Mouse (Mus musculus): ENCODE measurements around the gene Hspb1. TPM values are rescaled to one million over a fixed set of nuclear protein-coding genes. Genes with fewer than 3 reads are reported as not detected.

Hspb1 gene
- total RNA-seq (2015; ENCODE audit: low replicate concordance) (not detected in 2 replicates), total RNA-seq (2017; ENCODE audit: low replicate concordance) (not detected in 2 replicates)

DNA sequence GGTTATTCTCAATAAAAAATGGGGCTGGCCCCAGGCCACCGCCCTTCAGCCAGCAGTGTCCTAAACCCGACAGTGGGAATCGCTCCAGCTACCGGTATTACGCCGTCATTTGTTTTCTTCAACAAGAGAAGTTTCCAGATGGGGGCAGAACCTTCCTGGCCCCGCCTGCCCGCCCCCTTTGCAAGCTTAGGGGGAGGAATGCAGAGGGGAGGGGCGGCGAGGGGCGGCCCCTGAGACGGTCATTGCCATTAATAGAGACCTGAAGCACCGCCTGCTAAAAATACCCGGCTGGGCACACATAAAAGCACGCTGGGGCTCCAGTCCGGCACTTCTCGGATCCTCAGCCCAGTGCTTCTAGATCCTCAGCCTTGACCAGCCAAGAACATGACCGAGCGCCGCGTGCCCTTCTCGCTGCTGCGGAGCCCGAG is at the start of gene Hspb1:
Gene Hspb1, plus strand, starts transcription at position 245 of the 428 bp plus-strand sequence.
- no peak for ATAC-seq (replicated peaks; ENCODE audit: low FRiP score, poor library complexity, severe bottlenecking)

DNA sequence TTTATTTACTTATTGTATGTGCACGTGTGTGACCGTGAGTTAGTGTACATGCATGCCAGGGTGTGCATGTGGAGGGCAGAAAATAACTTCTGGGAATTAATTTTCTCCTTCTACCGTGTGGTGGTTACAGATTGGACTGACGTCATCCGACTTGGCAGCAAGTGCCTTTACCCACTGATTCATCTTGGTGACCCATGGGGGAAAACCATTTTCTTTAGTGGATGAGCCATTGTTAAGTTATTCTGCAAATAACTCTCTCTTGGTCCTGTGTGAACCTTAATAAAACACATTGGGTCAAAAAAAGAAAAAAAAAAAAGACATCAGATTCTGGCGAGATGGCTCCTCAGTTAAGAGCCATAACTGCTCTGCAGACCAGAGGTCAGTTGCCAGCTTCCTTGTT is 46.1 kb upstream of the Hspb1 start:
- no peak for ATAC-seq (replicated peaks; ENCODE audit: low FRiP score, poor library complexity, severe bottlenecking)

DNA sequence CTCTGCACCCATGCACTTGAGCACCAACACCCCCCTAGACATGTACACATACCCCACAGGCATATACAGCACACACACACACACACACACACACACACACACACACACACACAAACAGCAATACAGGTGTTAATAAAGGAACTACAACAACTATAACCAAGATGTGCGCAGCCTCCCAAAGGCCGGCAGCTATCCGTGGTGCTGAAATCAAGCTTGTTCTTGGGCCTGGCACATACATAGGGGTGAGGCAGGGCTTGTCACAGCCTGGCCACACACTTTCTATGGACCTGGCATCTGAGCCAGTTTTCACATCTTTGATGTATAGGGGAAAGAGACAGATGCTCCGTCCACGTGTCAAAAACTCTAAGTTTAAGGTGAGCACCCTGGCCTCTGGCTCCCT is 44.3 kb upstream of the Hspb1 start:
- no peak for ATAC-seq (replicated peaks; ENCODE audit: low FRiP score, poor library complexity, severe bottlenecking)

DNA sequence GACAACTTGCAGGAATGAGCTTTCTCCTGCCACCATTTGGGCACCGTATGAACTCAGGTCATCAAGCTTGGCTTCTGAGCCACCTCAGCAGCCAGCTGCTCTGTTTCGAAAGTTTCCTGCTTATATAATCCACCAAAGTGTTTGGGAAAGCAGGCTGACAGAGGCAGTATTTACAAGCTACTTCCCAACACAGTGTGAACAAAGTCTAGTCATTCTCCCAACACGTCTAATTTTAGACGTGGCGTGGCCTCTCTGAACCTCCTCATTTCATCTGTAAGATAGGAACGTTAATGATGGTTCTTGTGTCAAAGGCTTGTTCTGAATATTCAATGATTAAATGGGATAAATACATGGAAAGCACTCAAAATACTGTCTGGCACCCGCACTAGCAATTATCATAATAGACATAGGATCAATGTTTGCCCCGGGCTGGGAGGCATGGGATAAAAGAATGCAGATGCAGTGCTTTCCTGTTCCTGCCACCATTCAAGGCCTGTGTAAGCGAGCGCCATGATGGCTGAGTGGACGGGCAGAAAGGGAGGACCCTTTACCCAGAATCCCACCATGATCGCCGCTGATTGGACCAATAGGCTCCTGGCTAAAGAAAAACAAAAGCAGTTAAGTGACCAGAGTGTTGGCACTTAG is 41.9 kb upstream of the Hspb1 start:
- no peak for ATAC-seq (replicated peaks; ENCODE audit: low FRiP score, poor library complexity, severe bottlenecking)

DNA sequence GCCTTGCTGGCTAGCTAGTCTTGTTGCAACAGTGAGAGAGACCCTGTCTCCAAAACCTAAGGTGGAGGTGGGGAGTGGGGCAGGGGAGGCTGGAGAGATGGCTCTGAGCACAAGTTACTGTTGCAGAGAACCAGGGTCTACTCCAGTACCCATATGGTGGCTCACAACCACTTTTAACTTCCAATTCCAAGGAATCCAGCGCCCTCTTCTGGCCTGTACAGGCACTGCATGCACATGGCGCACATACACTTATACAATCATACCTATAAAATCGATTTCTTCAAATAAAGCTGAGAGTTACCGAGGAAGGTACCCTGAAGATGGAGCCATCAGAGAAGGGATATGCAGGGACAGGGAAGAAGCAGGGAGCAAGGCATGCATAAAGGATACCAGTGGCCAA is 40.3 kb upstream of the Hspb1 start:
- ATAC-seq (replicated peaks; ENCODE audit: low FRiP score, poor library complexity, severe bottlenecking): no peak

DNA sequence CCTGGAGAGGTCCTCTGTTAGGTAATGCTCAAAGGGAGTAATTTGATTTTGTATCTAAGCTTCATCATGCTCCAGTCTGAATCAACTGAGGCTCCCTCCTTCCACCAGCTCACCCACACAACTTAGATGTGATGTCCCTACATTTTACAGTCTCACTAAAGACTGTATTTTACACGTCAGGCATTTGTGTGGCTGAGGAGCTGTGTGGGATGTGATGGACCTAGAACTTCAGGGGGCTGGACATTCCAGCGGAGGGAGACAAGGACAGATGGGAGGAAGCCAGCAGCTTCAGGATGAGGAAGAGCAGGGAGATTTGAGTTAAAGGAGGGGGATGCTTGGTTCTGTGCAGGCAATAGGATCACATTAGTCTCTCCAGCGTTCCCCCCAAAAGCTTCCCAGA is 39.8 kb upstream of the Hspb1 start:
- ATAC-seq (replicated peaks; ENCODE audit: low FRiP score, poor library complexity, severe bottlenecking): no peak

DNA sequence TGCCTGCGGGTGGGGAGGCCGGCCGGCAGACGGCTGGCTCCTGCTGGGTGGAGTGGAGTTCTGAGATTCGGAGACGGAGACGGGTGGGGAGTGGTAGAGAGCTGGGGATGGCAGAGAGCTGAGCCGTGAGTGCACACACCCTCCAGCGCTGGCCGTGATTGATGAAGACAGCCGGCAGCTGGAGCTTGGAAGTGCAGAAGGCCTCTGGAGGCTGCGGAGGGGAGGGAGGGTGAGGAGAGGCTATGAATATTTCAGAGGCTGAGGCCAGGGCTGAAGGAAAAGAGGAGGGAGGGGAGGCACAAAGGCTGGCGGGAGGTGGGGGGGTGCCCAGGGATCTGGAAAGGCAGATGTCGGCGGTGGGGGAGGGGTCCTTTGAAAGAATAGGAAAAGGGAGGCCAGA is 36.7 kb upstream of the Hspb1 start:
- no peak for ATAC-seq (replicated peaks; ENCODE audit: low FRiP score, poor library complexity, severe bottlenecking)

DNA sequence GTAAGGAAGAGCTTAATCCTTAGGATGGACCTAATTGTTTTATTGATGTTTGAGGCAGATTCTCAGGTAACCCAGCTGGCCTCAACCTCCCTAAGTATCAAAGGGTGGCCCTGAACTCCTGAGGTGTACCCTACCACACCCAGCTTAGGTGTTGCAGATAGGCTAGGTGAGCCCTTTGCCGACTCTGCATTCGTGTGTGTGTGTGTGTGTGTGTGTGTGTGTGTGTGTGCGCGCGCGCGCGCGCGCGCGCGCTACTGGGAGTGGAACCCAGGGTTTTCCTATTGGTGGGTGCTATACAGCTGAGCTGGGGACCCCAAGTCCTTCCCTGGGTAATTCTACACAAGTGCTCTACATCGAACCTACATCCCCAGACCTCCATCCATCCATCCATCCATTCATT is 36.2 kb upstream of the Hspb1 start:
- ATAC-seq (replicated peaks; ENCODE audit: low FRiP score, poor library complexity, severe bottlenecking): no peak

DNA sequence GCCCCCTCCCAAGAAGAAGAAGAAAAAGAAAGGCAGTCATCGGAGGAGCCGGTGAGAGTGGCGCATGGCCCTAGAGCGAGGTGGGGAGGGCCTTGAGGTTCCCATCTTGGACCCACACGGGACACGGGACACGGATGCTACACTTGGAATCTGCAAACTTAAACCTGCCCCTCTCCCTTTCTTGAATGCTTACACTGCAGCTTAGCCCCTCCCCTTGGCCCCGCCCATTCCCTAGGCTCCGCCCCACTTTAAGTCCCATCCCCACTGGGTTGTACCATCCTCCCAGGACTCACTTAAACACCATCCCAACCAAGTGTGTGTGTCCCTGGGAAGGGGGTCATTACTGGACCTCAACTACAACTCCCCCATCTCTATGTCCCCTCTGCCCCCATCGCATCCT is 35.3 kb upstream of the Hspb1 start:
- ATAC-seq (replicated peaks; ENCODE audit: low FRiP score, poor library complexity, severe bottlenecking): no peak

DNA sequence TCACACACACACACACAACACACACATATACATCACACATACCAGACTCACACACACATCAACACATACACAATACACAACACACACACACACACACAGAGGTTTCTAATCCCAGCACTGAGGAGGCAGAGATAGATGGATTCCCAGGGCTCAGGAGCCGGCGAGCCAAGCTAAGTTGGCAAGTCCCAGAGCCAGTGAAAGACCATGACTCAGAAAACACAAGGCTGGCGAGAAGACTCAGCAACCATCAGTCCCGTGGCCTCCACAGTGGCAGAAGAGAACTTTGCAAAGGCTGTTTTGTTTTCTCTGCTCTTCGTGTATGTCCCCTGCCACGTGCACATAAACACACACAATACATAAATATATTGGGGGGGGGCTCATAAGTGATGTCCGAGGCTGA is 34.0 kb upstream of the Hspb1 start:
- ATAC-seq (replicated peaks; ENCODE audit: low FRiP score, poor library complexity, severe bottlenecking): no peak

DNA sequence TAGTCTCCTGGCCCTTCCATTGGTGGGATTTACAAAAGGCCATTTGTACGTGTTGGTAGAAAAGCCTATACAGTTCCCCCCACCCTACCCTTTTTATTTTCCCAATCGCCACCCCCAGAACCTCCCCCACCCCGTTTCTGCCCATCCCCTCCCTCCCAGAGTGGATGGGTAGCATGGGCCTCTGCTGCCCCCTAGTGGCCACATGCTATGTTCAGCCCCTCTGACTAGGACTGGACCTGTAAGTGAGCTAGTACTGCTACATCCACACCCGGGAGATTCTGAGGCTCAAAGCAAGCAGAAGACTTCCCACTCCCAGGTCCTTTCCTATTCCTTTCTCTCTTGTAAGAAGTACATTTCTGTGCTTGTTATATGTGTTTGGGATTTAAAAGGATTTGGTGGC is 32.6 kb upstream of the Hspb1 start:
- no peak for ATAC-seq (replicated peaks; ENCODE audit: low FRiP score, poor library complexity, severe bottlenecking)

DNA sequence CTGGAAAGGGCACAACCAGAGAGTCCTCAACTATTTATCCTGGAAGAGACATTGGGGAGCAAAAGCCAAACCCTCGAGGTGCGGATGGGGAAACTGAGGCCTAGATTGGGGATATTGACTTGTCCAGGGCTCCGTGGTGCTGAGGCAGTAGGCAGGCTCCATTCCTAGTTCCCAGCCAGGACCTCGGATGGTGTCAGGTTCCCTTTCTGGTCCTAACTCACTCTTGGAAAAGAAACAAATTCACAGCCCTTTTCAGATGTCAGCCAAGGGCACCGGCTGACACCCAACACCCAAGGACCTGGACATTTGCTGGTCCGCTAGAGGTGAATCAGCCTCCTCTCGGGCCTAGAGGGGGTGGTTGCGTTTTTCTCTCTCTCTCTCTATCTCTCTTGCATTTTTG is 21.1 kb upstream of the Hspb1 start:
- ATAC-seq (replicated peaks; ENCODE audit: low FRiP score, poor library complexity, severe bottlenecking): no peak

DNA sequence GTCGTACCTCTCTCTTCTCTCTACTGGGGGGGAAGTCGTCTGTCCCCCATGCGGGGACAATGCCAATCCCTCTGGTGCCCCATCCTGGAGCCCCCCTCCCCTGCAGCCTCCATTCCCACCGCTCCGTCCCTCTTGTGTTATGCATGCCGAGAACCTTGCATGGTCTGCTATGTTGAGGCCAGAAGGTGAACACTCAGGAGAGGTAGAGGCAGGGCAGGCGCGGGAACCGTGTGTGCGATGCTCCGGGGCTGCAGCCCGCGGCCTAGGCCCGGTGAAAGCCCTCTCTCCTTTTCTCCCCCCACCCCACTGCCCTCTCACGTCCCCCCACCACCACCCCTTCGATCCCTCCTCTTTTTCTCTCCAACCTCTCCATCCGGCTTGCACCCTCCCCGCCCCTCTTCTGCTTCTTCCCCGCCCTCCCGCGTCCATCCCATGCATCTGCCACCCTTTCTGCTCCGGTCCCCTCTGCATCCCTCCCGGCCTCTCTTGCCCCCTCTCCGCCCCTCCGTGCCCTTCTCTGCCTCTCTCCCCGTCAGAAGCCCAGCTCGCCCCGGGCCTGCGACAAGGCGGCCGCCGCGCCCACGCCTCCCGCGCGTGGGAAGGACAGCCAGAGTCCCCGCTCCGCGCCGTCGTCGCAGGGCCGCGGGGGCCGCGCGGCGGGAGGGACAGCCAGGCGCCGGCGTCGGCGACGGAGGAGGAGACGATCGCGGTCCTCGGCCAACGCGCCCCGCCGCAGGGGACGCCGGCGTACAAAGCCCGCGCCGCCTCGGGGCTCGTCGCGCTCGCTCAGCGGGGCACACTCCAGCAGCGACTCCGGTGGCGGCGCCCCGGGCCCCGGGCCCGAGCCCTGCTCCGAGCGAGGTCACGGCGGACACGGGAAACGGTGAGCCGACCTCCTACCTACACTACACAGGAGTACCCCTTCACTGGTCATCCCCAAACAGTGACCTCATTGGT is 19.8 kb upstream of the Hspb1 start:
- ATAC-seq (replicated peaks; ENCODE audit: low FRiP score, poor library complexity, severe bottlenecking): no peak

DNA sequence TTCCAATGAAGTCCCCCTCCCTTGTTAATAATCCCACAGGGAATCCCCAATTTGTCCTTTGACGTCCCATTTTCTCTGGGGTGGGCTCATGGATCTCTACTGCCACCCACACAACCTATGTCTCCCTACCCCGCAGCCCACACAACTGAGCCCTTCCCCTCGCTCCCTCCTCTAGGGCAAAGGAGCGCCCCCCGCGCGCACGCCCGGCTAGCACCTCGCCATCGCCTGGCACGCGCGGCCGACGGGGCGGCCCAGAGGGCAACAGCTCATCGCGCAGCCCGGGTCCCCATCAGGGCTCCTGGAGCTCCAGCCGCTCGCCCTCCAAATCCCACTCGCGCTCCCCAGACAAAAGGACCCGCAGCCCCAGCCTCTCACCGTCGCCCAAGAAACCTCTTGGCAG is 19.1 kb upstream of the Hspb1 start:
- ATAC-seq (replicated peaks; ENCODE audit: low FRiP score, poor library complexity, severe bottlenecking): no peak

DNA sequence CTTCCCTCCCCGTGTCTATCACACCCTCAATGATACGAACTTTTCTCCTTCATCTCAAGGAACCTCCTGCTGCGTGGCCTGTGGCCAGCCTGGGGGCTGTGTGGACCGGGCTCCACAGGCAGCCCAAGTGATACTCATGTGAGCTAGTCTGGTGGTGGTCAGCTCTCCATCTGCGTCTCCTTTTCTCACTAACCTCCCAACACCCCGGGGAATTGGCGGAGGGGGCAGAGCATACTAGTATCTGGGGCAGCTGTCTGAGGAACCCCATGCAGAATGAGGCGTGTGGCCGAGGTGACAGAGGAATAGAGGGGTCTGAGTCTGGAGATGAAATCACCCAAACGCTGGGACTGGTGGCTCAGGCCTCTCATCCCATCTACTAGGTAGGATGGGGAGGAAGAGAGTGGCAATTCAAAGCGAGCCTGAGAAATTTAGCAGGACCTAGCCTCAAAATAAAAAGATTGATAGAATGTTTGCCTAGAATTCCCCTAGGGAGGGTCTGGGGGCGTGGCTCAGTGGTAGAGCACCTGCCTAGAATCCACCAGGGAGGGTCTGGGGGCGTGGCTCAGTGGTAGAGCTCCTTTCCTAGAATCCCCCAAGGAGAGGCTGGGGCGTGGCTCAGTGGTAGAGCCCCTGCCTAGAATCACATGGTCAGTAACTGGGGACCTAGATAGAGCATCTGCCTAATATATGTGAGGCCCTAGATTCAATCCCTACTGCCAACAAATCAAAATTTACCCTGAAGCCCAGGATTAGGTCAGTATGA is 17.9 kb upstream of the Hspb1 start:
- no peak for ATAC-seq (replicated peaks; ENCODE audit: low FRiP score, poor library complexity, severe bottlenecking)

DNA sequence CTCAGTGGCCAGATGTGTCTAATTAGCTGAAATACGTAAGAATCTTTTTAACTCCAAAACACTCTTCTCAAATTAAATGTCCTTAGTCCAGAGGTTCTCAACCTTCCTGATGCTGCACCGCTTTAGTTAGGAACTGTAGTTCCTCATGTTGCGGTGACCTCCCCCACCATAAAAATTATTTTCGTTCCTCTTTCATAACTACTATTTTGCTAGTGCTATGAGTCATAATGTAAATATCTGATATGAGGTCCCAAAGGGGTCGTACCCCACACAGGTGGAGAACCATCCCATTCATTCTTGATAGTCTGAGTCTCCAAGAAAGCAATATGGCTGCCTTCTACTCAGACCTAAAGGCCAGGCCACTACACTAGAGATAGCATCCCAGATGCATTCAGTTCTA is 17.2 kb upstream of the Hspb1 start:
- no peak for ATAC-seq (replicated peaks; ENCODE audit: low FRiP score, poor library complexity, severe bottlenecking)

DNA sequence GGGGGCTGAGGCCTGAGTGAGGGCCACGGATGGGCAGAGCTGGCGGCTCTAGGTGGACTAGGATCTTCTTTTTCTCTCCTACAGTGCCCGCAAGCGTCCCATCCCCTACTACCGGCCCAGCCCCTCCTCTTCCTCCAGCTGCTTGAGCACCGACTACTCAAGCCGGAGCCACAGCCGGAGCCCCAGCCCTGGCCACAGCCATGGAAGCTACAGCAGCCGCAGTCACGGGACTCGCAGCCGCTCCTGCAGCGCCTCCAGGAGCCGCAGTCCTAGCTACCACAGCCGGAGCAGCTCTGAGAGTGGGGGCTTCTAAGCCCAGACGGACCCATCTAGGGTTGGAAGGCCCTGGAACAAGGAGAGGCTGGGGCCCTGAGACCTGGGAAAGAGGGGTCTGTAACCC is 14.7 kb upstream of the Hspb1 start:
- no peak for ATAC-seq (replicated peaks; ENCODE audit: low FRiP score, poor library complexity, severe bottlenecking)

DNA sequence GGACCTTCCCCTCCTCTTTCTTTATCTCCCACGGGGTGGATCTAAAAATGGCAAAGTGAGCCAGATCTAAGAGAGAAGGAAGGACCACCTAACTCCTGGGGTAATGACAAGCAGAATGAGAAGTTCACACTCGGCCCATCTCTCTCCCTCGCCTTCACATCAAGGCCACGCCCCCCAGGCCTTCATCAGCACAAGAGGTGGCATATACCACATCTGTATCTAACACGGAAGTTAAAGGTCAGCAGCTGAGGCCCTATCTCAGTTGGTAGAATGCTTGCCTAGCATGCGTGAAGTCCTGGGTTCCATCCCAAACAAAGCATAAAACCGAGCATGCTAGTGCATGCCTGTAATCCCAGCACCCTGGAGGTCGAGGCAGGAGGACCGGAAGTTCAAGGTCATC is 14.0 kb upstream of the Hspb1 start:
- ATAC-seq (replicated peaks; ENCODE audit: low FRiP score, poor library complexity, severe bottlenecking): no peak

DNA sequence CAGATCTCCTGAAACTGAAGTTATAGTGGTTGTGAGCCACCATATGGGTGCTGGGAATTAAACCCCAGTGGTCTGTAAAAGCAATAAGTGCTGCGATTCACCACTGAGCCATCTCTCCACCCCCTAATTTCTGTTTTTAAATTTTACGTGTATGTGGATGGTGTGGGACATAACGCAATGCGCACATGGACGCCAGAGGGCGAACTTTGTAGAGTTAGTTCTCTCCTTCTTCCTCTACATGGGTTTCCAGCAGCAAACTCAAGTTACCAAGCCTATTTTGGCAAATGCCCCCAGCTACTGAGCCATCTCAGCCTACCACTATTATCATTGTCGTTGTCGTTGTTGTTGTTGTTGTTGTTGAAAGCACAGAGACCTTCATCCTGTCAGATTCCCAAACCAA is 10.5 kb upstream of the Hspb1 start:
- no peak for ATAC-seq (replicated peaks; ENCODE audit: low FRiP score, poor library complexity, severe bottlenecking)

DNA sequence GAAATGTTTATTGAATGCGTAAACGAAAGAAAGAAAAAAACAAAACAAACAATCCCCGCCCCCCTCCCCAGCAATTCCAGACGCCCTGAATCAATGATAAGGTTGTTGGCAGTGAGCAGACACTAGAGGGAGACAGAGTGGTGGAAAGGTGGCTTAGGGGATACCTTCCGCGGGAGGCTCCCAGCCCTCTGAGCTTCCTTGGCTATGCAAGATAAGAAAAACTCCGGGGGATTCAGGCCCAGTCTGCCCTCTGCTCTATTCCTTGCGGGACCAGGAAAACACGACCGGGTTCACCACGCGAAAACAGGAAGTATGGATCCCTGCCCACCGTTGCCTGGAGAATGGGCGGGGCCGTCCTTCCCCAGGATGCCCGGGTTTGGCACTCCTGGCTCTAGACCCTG is 9.9 kb upstream of the Hspb1 start:
- ATAC-seq (replicated peaks; ENCODE audit: low FRiP score, poor library complexity, severe bottlenecking): peak; percentile 54; the same call in 1 of the 2 replicates

Data from erythroid progenitor cell, adult 5-6 weeks (primary cell).